Mouse (Mus musculus): ENCODE data around the gene Olfr1014. TPM values are rescaled to one million over a fixed set of nuclear protein-coding genes. Genes with fewer than 3 reads are reported as not detected.

Olfr1014 gene
- total RNA-seq (2021) = not detected

DNA sequence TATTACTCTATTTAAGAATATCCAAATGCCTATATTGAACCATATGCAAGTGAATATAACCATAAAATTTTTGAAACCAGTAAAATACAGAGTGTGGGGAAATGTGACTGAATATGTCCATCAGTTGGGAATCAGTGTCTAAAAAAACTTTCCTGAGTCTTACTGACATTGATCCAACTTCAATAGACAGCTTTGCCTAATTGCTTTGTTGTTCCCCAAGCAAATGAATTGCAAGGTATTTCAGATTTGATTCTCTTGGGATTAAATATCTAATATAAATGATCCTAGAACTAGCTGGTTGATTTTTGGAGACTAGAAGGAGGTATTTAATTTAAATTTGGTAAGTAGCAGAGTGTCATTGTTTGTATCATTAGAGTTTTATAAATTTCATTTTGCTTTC, at the start of gene Olfr1014:
Gene Olfr1014, plus strand, starts transcription at position 301 of the 400 bp plus-strand sequence.
- DNase-seq (ENCODE audit: extremely low spot score in 1 of 2, low spot score in 1 of 2) = no peak

GRCm38 (mm10) chr2:85725793-85726192, 46.7 kb upstream of the Olfr1014 start:
- DNase-seq (ENCODE audit: extremely low spot score in 1 of 2, low spot score in 1 of 2) = peak in 1 of 2 experiments; percentile 25

- DNase-seq (ENCODE audit: extremely low spot score in 1 of 2, low spot score in 1 of 2) = no peak
These were observed 18.7 kb upstream of the Olfr1014 start for GRCm38 (mm10) chr2:85753822-85754221.

GRCm38 (mm10) chr2:85762666-85763065, 9.8 kb upstream of the Olfr1014 start, which contains the start of gene Olfr1012:
Olfr1012 (minus strand) TSS chr2:85762766.
- DNase-seq (ENCODE audit: extremely low spot score in 1 of 2, low spot score in 1 of 2) = no peak

GRCm38 (mm10) chr2:85766798-85767197, 5.7 kb upstream of the Olfr1014 start, which contains the start of gene Olfr1013:
Olfr1013 (plus strand) TSS chr2:85767098.
- no peak for DNase-seq (ENCODE audit: extremely low spot score in 1 of 2, low spot score in 1 of 2)

DNA sequence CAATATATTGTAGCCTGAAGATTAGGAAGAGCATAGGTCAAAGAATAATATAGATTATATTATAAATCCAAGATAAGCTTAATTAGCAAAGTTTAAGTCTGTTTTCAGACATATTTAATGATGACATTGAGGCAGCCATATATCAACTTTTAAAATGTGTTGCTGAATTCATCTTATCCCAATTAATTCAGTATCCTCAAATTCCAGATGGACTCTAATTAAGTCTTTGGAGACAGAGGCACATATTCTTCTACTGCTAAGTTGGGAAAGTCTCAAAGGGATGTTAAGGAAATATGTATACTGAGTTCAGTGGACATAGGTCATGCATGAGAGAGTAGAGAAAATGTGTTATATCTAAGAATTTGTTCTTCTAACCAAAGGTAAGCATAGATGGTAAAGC, 9.2 kb downstream of the Olfr1014 start, which contains the start of gene Olfr1015:
Gene Olfr1015, plus strand, starts transcription at position 301 of the 400 bp plus-strand sequence.
- DNase-seq (ENCODE audit: extremely low spot score in 1 of 2, low spot score in 1 of 2) = no peak

GRCm38 (mm10) chr2:85792331-85792730, 19.8 kb downstream of the Olfr1014 start:
- DNase-seq (ENCODE audit: extremely low spot score in 1 of 2, low spot score in 1 of 2) = no peak

- DNase-seq (ENCODE audit: extremely low spot score in 1 of 2, low spot score in 1 of 2) = no peak
These were observed 29.9 kb downstream of the Olfr1014 start, which contains the start of gene Olfr1016 for GRCm38 (mm10) chr2:85802444-85802843. Olfr1016 (minus strand) TSS chr2:85802544.

DNA sequence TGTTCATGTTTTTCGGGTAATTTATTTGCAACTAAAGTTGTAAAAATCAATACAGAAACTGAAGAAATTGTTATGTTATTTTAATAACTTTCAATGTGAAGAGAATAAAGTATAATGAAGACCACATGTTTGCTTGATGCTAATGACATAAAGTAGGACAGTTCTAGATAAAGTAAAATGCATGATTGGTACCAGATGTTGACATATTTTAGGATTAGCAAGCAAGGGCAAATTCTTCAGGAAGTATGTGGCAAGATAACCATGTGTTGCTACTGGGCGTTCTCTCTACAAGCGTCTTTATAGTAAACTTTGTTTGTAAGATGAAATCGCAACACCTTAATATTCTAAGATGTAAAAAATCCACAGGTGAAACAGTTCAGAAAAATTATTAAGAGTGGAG, 32.0 kb downstream of the Olfr1014 start:
- no peak for DNase-seq (ENCODE audit: extremely low spot score in 1 of 2, low spot score in 1 of 2)

- DNase-seq (ENCODE audit: extremely low spot score in 1 of 2, low spot score in 1 of 2) = no peak
These were observed 45.7 kb downstream of the Olfr1014 start, which contains the start of gene Olfr1018 for GRCm38 (mm10) chr2:85818179-85818578. Olfr1018 (plus strand) TSS chr2:85818479.

Other genes with a start within 250 kb of the Olfr1014 start
- gene Olfr996, start 193.5 kb upstream of the Olfr1014 start, total RNA-seq (2021) = not detected
- not detected for gene Olfr998, start 183.8 kb upstream of the Olfr1014 start, total RNA-seq (2021)
- gene Olfr1000, start 160.8 kb upstream of the Olfr1014 start, total RNA-seq (2021) = not detected
- gene Olfr1002, start 122.0 kb upstream of the Olfr1014 start, total RNA-seq (2021) = not detected
- gene Olfr154, start 108.3 kb upstream of the Olfr1014 start, total RNA-seq (2021) = not detected
- not detected for gene Olfr1006, start 93.9 kb upstream of the Olfr1014 start, total RNA-seq (2021)
- gene Olfr1008, start 83.3 kb upstream of the Olfr1014 start, total RNA-seq (2021) = not detected
- gene Olfr1009, start 57.3 kb upstream of the Olfr1014 start, total RNA-seq (2021) = not detected
- not detected for gene Olfr1012, start 9.9 kb upstream of the Olfr1014 start, total RNA-seq (2021)
- not detected for gene Olfr1013, start 5.6 kb upstream of the Olfr1014 start, total RNA-seq (2021)
- gene Olfr1015, start 9.3 kb downstream of the Olfr1014 start, total RNA-seq (2021) = not detected
- not detected for gene Olfr1016, start 29.8 kb downstream of the Olfr1014 start, total RNA-seq (2021)
- not detected for gene Olfr1018, start 45.8 kb downstream of the Olfr1014 start, total RNA-seq (2021)
- not detected for gene Olfr1019, start 72.8 kb downstream of the Olfr1014 start, total RNA-seq (2021)
- gene Olfr1020, start 74.3 kb downstream of the Olfr1014 start, total RNA-seq (2021) = not detected
- not detected for gene Olfr1022, start 95.9 kb downstream of the Olfr1014 start, total RNA-seq (2021)
- not detected for gene Olfr1023, start 112.9 kb downstream of the Olfr1014 start, total RNA-seq (2021)
- gene Olfr1024, start 132.3 kb downstream of the Olfr1014 start, total RNA-seq (2021) = not detected
- gene Olfr1025-ps1, start 142.5 kb downstream of the Olfr1014 start, total RNA-seq (2021) = not detected
- not detected for gene Olfr1026, start 148.8 kb downstream of the Olfr1014 start, total RNA-seq (2021)
- gene Olfr1028, start 177.7 kb downstream of the Olfr1014 start, total RNA-seq (2021) = not detected
- gene Olfr1029, start 201.2 kb downstream of the Olfr1014 start, total RNA-seq (2021) = not detected
- gene Olfr1030, start 206.6 kb downstream of the Olfr1014 start, total RNA-seq (2021) = not detected
- gene Olfr1031, start 217.6 kb downstream of the Olfr1014 start, total RNA-seq (2021) = not detected
- not detected for gene Olfr1032, start 232.8 kb downstream of the Olfr1014 start, total RNA-seq (2021)
- not detected for gene Olfr1033, start 247.9 kb downstream of the Olfr1014 start, total RNA-seq (2021)

All from layer of hippocampus, postnatal 25 days (tissue).